25 mouse cellular contexts compared by ENCODE assay signal in genomic region chr1:193138087-193138486, GRCm38 (mm10). TPM values are rescaled to one million over a fixed set of nuclear protein-coding genes. Genes with fewer than 3 reads are reported as not detected.
DNase-seq lines count a peak whose midpoint lies in the region; ATAC-seq and TF ChIP-seq lines count a peak whose summit lies in the region.
"Had no signal": no experiment of that assay in that cellular context is flagged by ENCODE, and none has a peak within 500 bp of the region (broad histone marks: within the 10 kb centered on the region; RNA-seq: fewer than 3 reads in every experiment).

No protein-coding gene starts in this region.

- no peak overlapping the region for H3K9ac ChIP-seq in forebrain, embryonic 14.5 days (ENCODE audit: low read length)
- no peak overlapping the region for H3K9ac ChIP-seq in forebrain, embryonic 15.5 days (replicated peaks)
- H3K9ac ChIP-seq in heart, embryonic 15.5 days, result no peak overlapping the region
- no peak overlapping the region for H3K9ac ChIP-seq in lung, embryonic 16.5 days (ENCODE audit: low read length)
- H3K9ac ChIP-seq: embryonic facial prominence, embryonic 13.5 days; limb, embryonic 12.5 days; liver, embryonic 12.5 days; neural tube, embryonic 15.5 days had no signal

- no peaks in the 10 kb centered on the region for H3K9me3 ChIP-seq in forebrain, embryonic 14.5 days (replicated peaks; ENCODE audit: control insufficient read depth, low read length)
- no peaks in the 10 kb centered on the region for H3K9me3 ChIP-seq in forebrain, embryonic 15.5 days
- no peaks in the 10 kb centered on the region for H3K9me3 ChIP-seq in heart, embryonic 15.5 days (replicated peaks)
- H3K9me3 ChIP-seq in lung, embryonic 16.5 days (ENCODE audit: control insufficient read depth, low read length), result no peaks in the 10 kb centered on the region
- H3K9me3 ChIP-seq: embryonic facial prominence, embryonic 13.5 days; limb, embryonic 12.5 days; liver, embryonic 12.5 days; midbrain, embryonic 10.5 days; neural tube, embryonic 15.5 days had no signal

- H3K36me3 ChIP-seq in forebrain, embryonic 14.5 days (ENCODE audit: control insufficient read depth, insufficient read depth, low read length), result no peaks in the 10 kb centered on the region
- H3K36me3 ChIP-seq in forebrain, embryonic 15.5 days, result no peaks in the 10 kb centered on the region
- no peaks in the 10 kb centered on the region for H3K36me3 ChIP-seq in heart, embryonic 15.5 days
- no peaks in the 10 kb centered on the region for H3K36me3 ChIP-seq in lung, embryonic 16.5 days (ENCODE audit: control insufficient read depth, insufficient read depth, low read length)
- H3K36me3 ChIP-seq in myocyte (ENCODE audit: control insufficient read depth, insufficient read depth), result no peaks in the 10 kb centered on the region
- H3K36me3 ChIP-seq: embryonic facial prominence, embryonic 13.5 days; limb, embryonic 12.5 days; liver, embryonic 12.5 days; midbrain, embryonic 10.5 days; neural tube, embryonic 15.5 days had no signal

- H3K79me2 ChIP-seq in myocyte (ENCODE audit: control insufficient read depth, insufficient read depth), result no peaks in the 10 kb centered on the region

- no peak overlapping the region for H3K27ac ChIP-seq in forebrain, embryonic 14.5 days (ENCODE audit: low read depth, low read length)
- H3K27ac ChIP-seq in forebrain, embryonic 15.5 days (replicated peaks), result no peak overlapping the region
- H3K27ac ChIP-seq in heart, embryonic 15.5 days, result 0 out of 2 replicates have a peak overlapping the region, but pooled peaks have one; percentile 16
- no peak overlapping the region for H3K27ac ChIP-seq in lung, embryonic 16.5 days (ENCODE audit: low read length)
- H3K27ac ChIP-seq: embryonic facial prominence, embryonic 13.5 days; hindbrain, postnatal 0 days; limb, embryonic 12.5 days; liver, embryonic 12.5 days; midbrain, embryonic 10.5 days; neural tube, embryonic 15.5 days had no signal

- H3K4me3 ChIP-seq in forebrain, embryonic 14.5 days (ENCODE audit: low read depth, low read length), result no peak overlapping the region
- H3K4me3 ChIP-seq in forebrain, embryonic 15.5 days, result no peak overlapping the region
- no peak overlapping the region for H3K4me3 ChIP-seq in heart, embryonic 15.5 days
- no peak overlapping the region for H3K4me3 ChIP-seq in lung, embryonic 16.5 days (ENCODE audit: low read length)
- H3K4me3 ChIP-seq in myocyte, result no peak overlapping the region
- H3K4me3 ChIP-seq: embryonic facial prominence, embryonic 13.5 days; limb, embryonic 12.5 days; liver, embryonic 12.5 days; midbrain, embryonic 10.5 days; neural tube, embryonic 15.5 days had no signal

- no peak overlapping the region for H3ac ChIP-seq in myocyte (ENCODE audit: control insufficient read depth, insufficient read length)

- whole genome bisulfite sequencing in forebrain, embryonic 14.5 days, result 51% methylated on average over 7 of the region's 7 CpGs
- WGBS in forebrain, embryonic 15.5 days, result 48% methylated on average over 7 of the region's 7 CpGs
- 35% methylated on average over 7 of the region's 7 CpGs for WGBS in heart, embryonic 15.5 days
- 14% methylated on average over 7 of the region's 7 CpGs for WGBS in lung, embryonic 16.5 days

- H3K27me3 ChIP-seq in forebrain, embryonic 14.5 days (replicated peaks; ENCODE audit: control insufficient read depth, insufficient read depth, low read length), result no peaks in the 10 kb centered on the region
- no peaks in the 10 kb centered on the region for H3K27me3 ChIP-seq in forebrain, embryonic 15.5 days
- H3K27me3 ChIP-seq in heart, embryonic 15.5 days, result no peaks in the 10 kb centered on the region
- H3K27me3 ChIP-seq in lung, embryonic 16.5 days (ENCODE audit: control insufficient read depth, insufficient read depth, low read depth, low read length), result no peaks in the 10 kb centered on the region
- peaks cover 11% of the 10 kb centered on the region for H3K27me3 ChIP-seq in myocyte (ENCODE audit: control insufficient read depth, insufficient read depth, insufficient read length)
- H3K27me3 ChIP-seq: embryonic facial prominence, embryonic 13.5 days; limb, embryonic 12.5 days; Patski had no signal

- no peak for ATAC-seq in forebrain, embryonic 14.5 days
- no peak for ATAC-seq in forebrain, embryonic 15.5 days (replicated peaks)
- no peak for ATAC-seq in heart, embryonic 15.5 days (replicated peaks; ENCODE audit: insufficient number of reproducible peaks, insufficient read depth, low FRiP score, low read depth)
- peak; percentile 26 for ATAC-seq in lung, embryonic 16.5 days (ENCODE audit: low read depth)
- ATAC-seq: hindbrain, postnatal 0 days; liver, embryonic 12.5 days; midbrain, embryonic 16.5 days; Patski had no signal

- no peaks in the 10 kb centered on the region for H3K4me1 ChIP-seq in forebrain, embryonic 14.5 days (ENCODE audit: control insufficient read depth, insufficient read depth, low read length)
- H3K4me1 ChIP-seq in forebrain, embryonic 15.5 days, result no peaks in the 10 kb centered on the region
- H3K4me1 ChIP-seq in heart, embryonic 15.5 days (replicated peaks), result no peaks in the 10 kb centered on the region
- no peaks in the 10 kb centered on the region for H3K4me1 ChIP-seq in lung, embryonic 16.5 days (replicated peaks; ENCODE audit: control insufficient read depth, insufficient read depth, low read length)
- H3K4me1 ChIP-seq: liver, embryonic 12.5 days; midbrain, embryonic 10.5 days; neural tube, embryonic 15.5 days had no signal

- no peak for TF ChIP-seq POLR2A in myocyte (IDR thresholded peaks at IDR 0.05; ENCODE audit: insufficient read length, low read depth)

- DNase-seq in forebrain, embryonic 14.5 days (ENCODE audit: low spot score), result peak; percentile 5
- no peak for DNase-seq in heart, adult 18-20 months
- DNase-seq in lung, postnatal 4 days, result no peak
- DNase-seq in left cerebral cortex, adult 18-20 months (ENCODE audit: low spot score in 2 of 2), result no peak
- DNase-seq: adrenal gland, adult 2 months; cerebellum, adult 11-12 months; cerebellum, postnatal 14 days; kidney, adult 11 months; kidney, postnatal 14 days; lung, adult 2 months; right cerebral cortex, adult 18-20 months; right cerebral cortex, postnatal 4 days; thymus, postnatal 14 days had no signal

- H3K4me2 ChIP-seq in forebrain, embryonic 14.5 days (ENCODE audit: low read length), result no peak overlapping the region
- no peak overlapping the region for H3K4me2 ChIP-seq in forebrain, embryonic 15.5 days (replicated peaks)
- H3K4me2 ChIP-seq in heart, embryonic 15.5 days, result no peak overlapping the region
- H3K4me2 ChIP-seq in lung, embryonic 16.5 days (ENCODE audit: low read depth, low read length), result no peak overlapping the region
- peak overlapping the region; percentile 58 for H3K4me2 ChIP-seq in myocyte (ENCODE audit: low read depth)
- H3K4me2 ChIP-seq: embryonic facial prominence, embryonic 13.5 days; limb, embryonic 12.5 days; liver, embryonic 12.5 days; neural tube, embryonic 15.5 days had no signal

TF ChIP-seq in myocyte, 11 proteins besides CTCF, POLR2A, EP300 and RAD21:
- peak; percentile 94 for TF ChIP-seq CEBPB (IDR thresholded peaks at IDR 0.05; ENCODE audit: insufficient read depth, poor library complexity, severe bottlenecking)
- no peak for TF ChIP-seq TCF3 (IDR thresholded peaks at IDR 0.05; ENCODE audit: insufficient read length, low read depth)

RNA-seq across cellular contexts. Expression of gene Diexf, which starts 8.0 kb away (rescaled TPM):
- 9.6 and 10.6 TPM in 2 replicates for polyA plus RNA-seq in forebrain, embryonic 14.5 days (2014; fragmentation: Nextera tagmentation; extraction: Ambion mirVana)
- polyA plus RNA-seq in forebrain, embryonic 15.5 days (2015; fragmentation: Nextera tagmentation; extraction: Ambion mirVana), result 11.2 and 11.5 TPM in 2 replicates
- polyA plus RNA-seq in heart, embryonic 15.5 days (2015; fragmentation: Nextera tagmentation; extraction: Ambion mirVana), result 3.8 and 4.9 TPM in 2 replicates
- total RNA-seq in heart, adult 18-20 months (2021), result 10 to 100 TPM; 10.1 to 12.4 TPM
- 8.6 and 8.8 TPM in 2 replicates for polyA plus RNA-seq in lung, embryonic 16.5 days (2015; fragmentation: Nextera tagmentation; extraction: Ambion mirVana)
- polyA plus RNA-seq in myocyte (2012; fragmentation: generic; extraction: Trizol), result 13.3 TPM
- 10 to 100 TPM; 22.0 to 22.5 TPM for total RNA-seq in left cerebral cortex, adult 18-20 months (2021)

RNA-seq across cellular contexts. Expression of gene Irf6, which starts 14.8 kb away (rescaled TPM):
- 0.35 and 0.60 TPM in 2 replicates for polyA plus RNA-seq in forebrain, embryonic 14.5 days (2014; fragmentation: Nextera tagmentation; extraction: Ambion mirVana)
- polyA plus RNA-seq in forebrain, embryonic 15.5 days (2015; fragmentation: Nextera tagmentation; extraction: Ambion mirVana), result 0.52 and 0.79 TPM in 2 replicates
- polyA plus RNA-seq in heart, embryonic 15.5 days (2015; fragmentation: Nextera tagmentation; extraction: Ambion mirVana), result 4.8 and 8.3 TPM in 2 replicates
- total RNA-seq in heart, adult 18-20 months (2021), result 1 to 10 TPM; 1.1 to 2.5 TPM
- 18.3 TPM in 2 replicates for polyA plus RNA-seq in lung, embryonic 16.5 days (2015; fragmentation: Nextera tagmentation; extraction: Ambion mirVana)
- polyA plus RNA-seq in myocyte (2012; fragmentation: generic; extraction: Trizol), result 0.73 TPM
- 1 to 10 TPM; 1.6 to 1.7 TPM for total RNA-seq in left cerebral cortex, adult 18-20 months (2021)

RNA-seq across cellular contexts. Expression of gene A130010J15Rik, which starts 29.8 kb away (rescaled TPM):
- polyA plus RNA-seq in forebrain, embryonic 14.5 days (2014; fragmentation: Nextera tagmentation; extraction: Ambion mirVana), result 13.3 and 14.6 TPM in 2 replicates
- 14.2 and 15.7 TPM in 2 replicates for polyA plus RNA-seq in forebrain, embryonic 15.5 days (2015; fragmentation: Nextera tagmentation; extraction: Ambion mirVana)
- 10.7 and 11.9 TPM in 2 replicates for polyA plus RNA-seq in heart, embryonic 15.5 days (2015; fragmentation: Nextera tagmentation; extraction: Ambion mirVana)
- 1 to 10 TPM; 4.1 to 5.1 TPM for total RNA-seq in heart, adult 18-20 months (2021)
- polyA plus RNA-seq in lung, embryonic 16.5 days (2015; fragmentation: Nextera tagmentation; extraction: Ambion mirVana), result 12.9 and 13.5 TPM in 2 replicates
- 5.1 TPM for polyA plus RNA-seq in myocyte (2012; fragmentation: generic; extraction: Trizol)
- 1 to 10 TPM; 3.1 to 4.3 TPM for total RNA-seq in left cerebral cortex, adult 18-20 months (2021)
